Mouse (Mus musculus): ENCODE measurements at regions not wholly inside any gene's neighbourhood (a gene's known extent, or its start where the extent isn't known, plus 50 kb on each side); places are given as distances from the start of the nearest gene placed in this dataset.
"Not testable (repeated sequence)": the region's sequence is repeated elsewhere in the genome, so short reads cannot be mapped to it uniquely, and the experiment has no call there.

DNA sequence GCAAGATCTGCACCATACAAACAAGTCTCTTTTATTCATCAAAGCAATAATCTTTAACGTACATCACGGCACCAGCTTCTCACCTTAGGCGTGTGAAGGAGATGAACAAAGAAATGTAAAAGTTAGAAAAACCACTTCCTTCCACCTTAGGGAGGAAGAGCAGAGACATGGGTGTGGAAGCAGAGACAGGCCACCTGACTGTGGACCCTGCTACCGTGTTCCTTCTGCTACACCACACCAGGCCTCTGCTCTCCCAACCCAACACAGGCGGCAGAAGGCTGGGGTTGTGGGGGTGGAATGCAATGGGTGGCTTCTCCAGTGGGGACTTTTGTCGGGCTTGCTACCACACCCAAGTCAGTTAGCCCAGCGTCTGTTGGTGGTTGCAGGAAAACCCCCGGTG is 540.2 kb upstream of the Gm10131 start:
- DNase-seq (ENCODE audit: low spot score in 2 of 2) = no peak

DNA sequence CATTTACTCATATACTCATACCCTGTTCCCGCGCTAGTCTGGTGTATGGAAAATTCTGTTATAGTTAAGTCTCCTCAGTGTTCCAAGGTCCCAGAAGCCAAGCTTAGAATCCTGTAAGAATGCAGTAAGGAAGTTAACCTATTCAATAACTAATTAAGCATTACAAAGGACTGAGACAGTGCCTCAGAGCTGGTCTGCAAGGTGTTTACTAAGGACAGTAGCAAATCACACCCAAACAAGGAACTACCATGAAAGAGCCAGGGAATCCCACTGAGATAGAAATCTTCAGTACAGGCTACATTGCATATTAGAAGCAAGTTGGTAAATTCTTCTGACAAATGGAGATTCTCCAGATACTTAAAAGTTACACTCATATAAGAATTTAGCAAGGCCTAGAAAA is 516.7 kb upstream of the Gm10131 start:
- not testable (repeated sequence) for DNase-seq (ENCODE audit: low spot score in 2 of 2)

DNA sequence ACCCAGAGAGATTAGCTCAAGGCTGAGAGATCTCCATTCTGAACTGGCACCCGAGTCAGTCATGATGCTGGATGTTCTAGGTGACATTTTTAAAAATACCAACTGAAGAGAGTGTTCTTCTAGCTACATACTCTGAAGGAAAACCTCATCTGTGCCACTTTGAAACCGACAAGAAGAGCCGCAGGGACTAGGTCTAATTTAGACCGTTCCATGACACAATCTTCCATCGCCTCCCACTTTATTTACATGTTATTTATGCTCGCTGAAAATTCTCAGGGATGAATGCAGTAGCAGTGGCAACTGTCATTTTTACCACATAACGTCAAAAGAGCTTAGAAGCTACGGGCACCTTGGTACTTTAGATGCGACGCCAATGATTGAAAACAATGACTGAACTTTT is 514.1 kb upstream of the Gm10131 start:
- DNase-seq (ENCODE audit: low spot score in 2 of 2) = no peak

DNA sequence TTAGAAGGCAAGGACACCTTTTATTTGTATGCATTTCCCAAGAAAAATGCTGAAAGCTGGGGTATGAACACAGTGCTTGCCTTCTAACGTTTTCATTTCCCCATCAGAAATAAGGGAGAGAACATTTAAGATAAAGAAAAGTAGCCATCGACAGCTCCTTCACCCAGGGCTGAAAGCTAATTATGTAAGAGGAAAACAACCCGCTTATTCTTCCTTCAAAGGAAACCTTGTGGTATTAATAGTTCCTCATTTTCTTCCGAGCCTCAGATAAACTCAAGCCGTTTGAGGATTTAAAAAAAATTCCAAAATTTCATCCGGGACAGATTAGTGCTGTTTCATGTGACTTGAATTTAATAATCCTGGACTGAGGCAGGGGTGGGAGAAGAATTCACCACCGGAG is 512.2 kb upstream of the Gm10131 start:
- DNase-seq (ENCODE audit: low spot score in 2 of 2) = no peak

DNA sequence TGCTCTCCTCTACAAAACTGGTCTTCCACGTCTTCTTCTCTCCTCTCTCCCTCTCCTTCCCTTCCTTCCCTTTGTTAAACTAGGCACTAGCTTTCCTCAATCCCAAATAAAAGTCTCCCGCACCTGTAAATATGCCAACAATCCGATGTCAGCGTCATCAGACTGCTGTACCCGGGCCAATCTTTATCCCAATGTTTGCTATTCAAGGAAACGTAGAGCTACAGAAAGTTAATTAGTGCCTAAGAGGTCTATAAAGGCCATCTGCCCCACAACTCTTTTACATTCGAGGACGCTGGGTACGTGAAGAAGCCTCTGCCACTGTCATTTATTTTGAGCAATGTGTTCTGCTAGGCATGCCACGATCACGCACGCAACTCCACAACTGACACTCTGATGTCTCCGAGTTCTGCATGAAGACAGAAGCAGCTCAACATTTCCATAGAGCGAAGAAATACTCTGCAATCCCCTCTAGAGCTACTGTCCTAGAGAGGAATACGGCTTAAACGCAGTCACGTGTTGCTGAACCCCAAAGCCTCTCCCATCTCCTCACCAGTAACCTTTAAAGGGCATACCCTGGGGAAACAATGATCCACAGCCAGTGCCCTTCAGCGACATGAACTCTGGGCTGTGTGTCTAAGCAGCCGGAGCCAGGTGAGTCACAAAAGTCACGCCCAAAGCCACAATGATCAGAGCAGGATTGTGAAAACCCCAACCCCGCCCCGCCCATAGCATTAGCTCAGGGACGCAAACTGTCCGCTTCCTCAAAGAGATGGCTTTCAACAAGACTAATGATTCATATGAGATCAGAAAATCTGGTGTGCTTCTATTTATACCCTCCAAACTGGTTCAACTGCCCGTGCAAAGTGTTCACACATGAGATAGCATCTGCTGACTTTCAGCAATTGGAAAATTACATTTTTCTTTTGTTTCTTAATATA is 510.9 kb upstream of the Gm10131 start:
- no peak for DNase-seq (ENCODE audit: low spot score in 2 of 2)

DNA sequence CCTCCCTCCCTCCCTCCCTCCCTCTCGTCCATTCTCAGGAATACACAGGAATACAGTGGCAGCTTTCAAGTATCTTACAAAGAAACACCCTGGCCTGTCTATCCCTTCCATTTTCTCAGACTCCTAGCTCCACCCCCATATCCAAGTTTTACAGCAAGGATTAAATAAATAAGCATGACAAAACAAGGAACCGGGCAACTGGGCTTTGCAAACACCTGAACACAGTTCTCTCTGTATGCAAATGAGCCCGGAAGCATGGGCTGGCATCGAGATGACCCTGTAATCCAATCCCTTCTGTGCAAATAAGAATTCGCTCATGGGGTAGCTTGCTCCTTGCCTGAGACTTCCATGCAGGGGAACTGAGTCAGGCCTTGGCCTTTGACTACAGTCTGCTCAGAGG is 506.5 kb upstream of the Gm10131 start:
- DNase-seq (ENCODE audit: low spot score in 2 of 2) = no peak

DNA sequence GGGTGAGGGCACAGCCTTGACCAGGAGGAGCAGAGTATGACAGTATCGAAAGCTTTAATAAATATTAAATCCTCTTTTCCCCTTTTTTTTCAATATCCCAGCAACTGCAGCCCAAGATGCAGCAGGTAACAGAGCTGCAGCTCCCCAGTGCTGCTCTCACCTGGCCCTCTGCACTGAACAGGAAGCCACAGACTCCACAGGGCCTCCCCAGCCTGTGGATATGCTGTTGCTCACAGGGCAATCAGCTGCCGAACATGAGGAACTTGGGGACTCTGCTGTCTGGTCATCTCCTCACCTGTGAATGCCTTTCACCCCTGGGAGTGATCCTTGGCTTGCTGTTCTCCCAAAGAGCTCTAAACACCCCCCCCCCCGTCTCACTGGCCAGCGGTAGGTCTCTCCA is 503.4 kb upstream of the Gm10131 start:
- DNase-seq (ENCODE audit: low spot score in 2 of 2) = no peak

DNA sequence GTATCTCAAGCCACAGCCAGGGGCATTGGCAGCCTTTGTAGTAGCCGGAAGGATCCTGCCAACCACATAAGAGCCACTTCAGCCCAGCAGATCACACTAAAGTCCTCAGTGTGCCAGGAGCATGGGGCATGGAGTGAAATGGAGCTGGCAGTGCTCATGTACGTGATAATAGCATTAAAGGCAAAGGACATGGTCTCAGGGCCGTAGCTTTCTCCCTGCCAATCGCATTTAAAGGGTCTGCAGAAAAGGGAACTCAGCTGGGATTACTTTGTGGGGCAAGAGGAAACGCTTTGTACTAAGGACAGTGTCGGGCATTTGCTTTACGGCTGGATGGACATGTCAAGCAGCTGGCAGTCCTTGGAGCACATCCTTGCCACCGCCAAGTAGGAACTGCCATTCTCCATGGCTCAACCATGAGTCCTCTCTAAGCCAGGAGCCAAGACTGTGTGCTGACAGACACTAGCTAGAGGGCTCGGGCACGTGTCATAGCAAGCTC is 502.5 kb upstream of the Gm10131 start:
- DNase-seq (ENCODE audit: low spot score in 2 of 2) = peak; percentile 74 to 77

DNA sequence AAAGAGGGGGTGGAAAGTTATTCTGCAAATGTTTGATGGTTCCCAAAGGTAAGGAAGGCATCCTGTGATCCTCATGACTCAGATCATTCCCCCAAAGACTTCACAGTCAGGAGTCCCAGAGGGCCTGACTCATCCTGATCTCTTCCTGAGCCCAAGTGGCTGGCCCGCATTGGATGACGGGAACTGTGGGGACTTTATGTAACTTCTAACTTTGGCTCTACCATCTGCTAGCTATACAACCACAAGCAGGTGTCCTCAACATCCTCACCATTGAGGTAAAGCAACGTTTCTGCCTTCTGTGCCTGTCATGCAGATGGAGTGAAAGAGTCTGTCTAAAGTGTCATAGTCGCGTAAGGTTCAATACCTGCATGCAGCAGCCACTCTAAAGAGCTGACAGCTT is 501.6 kb upstream of the Gm10131 start:
- DNase-seq (ENCODE audit: low spot score in 2 of 2) = no peak

DNA sequence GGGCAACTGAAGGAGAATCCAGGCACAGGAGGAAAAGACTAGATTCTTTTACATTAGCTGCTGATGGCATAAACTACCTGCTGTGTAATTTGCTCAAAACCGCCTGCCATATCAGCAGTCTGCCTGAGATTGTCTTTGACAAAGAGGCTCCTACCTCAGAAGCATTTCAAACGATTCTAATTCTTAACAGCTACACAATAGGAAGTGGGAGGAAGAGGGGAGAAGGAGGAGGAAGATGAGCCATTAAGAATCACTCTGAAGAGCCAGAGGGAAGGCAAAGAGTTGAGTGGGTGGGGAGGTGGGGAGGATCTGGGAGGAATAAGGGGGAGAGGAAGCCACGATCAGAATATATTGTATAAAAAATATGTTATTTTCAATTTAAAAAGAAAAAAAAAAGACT is 500.9 kb upstream of the Gm10131 start:
- DNase-seq (ENCODE audit: low spot score in 2 of 2) = no peak

DNA sequence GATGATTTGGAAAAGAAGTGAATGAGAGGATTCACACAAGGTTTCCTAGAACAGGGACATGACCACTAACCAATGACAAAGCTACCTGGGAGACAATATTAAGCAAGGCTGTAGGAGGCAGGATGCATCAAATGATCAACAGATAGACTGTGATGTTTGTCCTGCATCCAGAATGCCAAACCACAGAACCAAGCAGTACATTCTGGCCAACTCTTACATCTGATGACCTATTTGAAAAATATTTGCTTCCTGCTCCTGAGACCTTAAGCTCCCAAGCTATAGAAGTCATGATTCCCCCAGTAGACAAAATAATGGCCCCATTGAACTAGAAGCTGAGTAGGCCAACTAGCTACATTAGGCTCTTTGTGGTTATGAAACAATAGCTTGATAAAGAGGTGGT is 498.6 kb upstream of the Gm10131 start:
- DNase-seq (ENCODE audit: low spot score in 2 of 2) = no peak

DNA sequence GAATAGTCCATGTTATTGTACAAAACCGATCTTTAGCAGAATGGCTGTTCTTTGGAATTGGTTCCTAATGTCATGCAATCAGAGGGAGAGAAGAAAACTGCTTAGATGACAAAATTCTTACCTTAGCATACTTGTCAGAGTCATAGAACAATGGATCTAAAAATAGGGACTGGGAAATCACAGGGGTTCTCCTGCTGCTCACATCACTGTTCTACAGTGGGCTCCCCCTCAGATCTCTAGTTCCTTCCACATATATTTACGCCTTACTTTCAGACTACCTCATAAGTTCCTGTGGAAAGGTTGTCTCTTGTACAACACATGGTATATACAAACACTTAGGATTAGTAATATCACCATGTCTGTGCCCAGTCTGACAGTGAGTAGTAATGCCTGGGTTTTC is 495.9 kb upstream of the Gm10131 start:
- DNase-seq (ENCODE audit: low spot score in 2 of 2) = no peak

DNA sequence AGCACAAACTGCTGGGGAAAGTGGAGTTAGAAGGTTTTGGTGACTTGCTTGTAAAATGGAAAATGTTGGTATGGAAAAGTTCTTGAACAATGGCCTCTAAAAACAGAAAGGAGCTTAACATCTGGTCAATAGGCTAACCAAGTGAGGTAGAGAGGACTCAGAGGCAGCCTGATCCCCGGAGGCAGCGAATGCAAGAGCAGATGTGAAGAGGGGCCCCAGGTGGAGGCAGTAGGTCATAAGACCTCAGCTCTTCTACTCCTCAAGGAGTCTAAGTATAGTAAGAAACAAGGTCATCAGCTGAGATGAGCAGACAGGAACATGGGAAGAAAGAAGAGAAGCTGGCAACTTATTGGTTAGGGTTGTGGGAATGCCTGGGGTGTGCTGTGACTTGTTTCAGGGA is 493.5 kb upstream of the Gm10131 start:
- DNase-seq (ENCODE audit: low spot score in 2 of 2) = no peak

DNA sequence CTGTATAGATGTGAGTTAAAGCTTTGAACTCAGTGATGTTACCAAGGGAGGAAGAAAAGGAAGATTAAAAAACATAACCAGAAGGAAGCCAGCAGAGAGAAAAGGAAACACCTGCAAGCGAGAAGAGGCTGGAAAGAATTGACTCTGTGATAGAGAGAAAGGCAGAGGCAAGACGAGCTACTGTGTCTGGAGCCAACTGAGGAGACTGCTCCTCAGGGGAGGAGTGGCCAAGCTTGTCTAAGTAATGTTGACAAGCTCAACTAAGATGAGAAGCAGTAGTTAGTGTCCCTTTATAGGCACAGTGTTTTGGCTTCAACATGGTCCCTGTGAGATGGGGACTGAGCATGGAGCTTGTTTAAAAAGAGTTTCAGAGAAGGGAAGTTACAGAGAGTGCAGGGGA is 493.0 kb upstream of the Gm10131 start:
- DNase-seq (ENCODE audit: low spot score in 2 of 2) = no peak

DNA sequence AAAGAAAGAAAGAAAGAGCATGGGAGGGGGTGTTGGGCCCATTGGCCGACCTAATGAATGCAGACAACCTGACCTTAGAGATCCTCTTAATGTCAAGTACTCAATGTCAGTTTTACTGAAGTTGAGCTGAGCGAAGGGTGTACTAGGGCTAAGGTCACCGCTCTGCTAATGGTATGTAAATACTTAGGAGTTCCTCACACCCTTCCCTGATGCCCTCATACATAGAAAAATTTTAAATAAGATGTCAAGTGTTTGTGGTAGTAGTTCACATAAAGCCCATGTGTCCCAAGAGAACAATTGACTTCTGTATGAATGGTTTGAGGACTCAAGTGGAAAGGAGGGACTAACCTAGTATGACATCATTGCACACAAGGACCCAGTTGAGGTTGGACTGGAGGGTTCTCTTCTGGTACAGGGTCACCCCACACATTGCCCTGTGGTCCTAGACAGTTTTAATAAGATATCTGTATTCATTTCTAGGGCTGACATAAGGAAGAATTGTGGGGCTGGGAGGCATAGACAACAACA is 490.0 kb upstream of the Gm10131 start:
- DNase-seq (ENCODE audit: low spot score in 2 of 2) = no peak

DNA sequence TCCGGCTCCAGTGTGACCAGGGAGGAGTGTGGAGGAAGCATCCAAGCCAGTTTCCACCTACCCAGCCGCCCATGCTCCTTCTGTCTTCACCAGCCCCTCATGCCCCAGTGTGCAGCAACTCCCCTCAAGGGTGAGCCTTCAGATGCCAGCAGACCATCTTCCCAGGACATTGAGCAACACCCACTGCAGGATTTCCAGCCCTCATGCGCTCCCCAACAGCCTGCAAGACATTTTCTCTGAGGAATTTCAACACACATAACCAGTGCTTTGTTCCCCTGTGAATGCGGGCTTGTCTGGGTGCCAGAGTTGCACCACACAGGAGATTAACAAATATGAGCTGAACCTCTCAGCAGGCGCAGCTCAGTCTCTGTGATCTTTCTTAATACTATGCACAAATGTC is 489.3 kb upstream of the Gm10131 start:
- peak; percentile 8 to 10 for DNase-seq (ENCODE audit: low spot score in 2 of 2)

DNA sequence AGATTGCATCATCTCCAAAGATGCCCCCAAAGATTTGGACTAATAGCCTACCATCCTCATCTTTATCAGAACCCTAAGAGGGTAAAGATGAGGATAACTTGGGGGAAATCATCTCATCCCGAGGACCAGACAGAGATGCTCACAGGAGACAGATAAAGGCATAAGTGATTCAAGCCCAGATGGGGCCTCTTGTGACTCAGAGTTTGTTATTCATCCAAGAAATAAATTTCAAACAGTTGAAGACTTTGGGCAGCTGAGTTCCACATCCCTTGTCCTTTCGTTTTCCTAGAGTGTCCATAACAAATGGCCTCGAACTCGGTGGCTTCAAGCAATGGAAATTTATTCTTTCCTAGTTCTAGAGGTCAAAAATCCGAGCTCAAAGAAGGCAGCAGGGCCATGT is 485.1 kb upstream of the Gm10131 start:
- DNase-seq (ENCODE audit: low spot score in 2 of 2) = no peak

DNA sequence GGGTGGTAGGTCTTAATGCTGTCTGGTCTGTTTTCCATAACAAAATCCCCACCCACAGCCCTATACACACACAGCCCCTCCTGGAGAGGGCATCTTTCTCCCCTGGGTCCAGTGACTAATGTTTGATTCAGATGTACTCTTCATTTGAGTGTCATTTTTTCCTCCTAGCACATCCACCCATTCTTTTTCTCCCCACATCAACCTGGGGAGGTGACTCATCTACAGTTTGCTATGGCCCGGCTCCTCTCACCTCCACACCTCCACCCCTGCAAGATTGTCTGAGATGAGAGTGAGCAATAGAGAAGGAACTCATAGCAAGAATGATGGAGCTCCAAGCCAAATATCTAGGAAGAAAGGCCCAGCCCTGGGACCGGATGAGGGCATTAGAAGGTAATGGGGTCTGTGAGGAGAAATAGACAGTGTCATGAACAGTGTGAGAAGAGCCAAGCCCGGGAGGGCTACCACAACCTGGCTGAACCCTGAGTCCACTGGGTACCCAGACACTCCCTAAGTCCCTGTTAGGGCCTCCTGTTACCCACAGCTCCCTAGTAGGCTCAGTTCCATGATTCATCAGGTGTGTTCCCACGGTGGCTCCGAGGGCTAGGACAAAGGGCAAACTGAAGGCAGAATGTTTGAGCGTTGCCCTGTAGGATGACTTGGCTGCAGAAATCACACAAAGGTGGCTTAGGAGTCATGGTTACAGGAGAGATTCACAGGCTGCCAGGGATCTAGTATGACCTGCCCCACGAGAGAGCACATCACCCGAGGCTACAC is 479.6 kb upstream of the Gm10131 start:
- DNase-seq (ENCODE audit: low spot score in 2 of 2) = no peak

DNA sequence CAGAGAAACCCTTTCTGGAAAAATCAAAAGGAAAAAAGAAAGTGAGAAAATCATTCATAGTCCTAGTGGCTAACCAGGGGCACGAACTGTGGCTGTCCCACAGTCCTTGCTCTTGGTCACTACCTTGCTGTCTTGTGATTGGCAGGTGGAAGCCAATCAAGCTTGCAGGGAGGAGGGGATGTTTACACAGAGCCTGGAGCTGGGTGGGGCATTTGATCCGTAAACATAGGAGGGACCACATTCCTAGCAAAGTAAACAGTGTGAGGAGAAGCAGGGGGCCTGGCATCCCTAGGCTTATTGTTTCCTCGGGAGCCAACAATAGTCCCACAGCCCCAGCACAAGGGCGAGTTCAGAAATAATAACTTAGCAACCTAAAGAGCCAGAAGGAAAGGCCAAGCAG is 466.5 kb upstream of the Gm10131 start:
- DNase-seq (ENCODE audit: low spot score in 2 of 2) = no peak

DNA sequence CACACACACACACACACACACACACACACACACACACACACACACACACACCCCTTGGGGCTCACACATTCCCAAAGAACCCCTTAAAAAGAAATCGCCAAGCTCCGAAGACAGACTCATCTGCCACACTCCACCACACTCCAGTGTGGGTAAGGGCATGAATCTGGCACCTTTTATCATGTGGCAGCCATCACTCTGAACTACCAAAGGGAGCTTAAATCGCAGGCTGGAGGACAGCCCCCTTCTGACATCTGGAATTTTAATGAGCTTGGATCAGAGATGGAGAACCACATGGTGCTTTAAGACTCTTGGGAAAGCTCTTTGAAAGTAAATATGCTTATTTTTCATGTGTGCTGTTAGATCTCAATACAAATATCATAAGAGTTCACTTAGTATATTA is 462.5 kb upstream of the Gm10131 start:
- DNase-seq (ENCODE audit: low spot score in 2 of 2) = no peak

DNA sequence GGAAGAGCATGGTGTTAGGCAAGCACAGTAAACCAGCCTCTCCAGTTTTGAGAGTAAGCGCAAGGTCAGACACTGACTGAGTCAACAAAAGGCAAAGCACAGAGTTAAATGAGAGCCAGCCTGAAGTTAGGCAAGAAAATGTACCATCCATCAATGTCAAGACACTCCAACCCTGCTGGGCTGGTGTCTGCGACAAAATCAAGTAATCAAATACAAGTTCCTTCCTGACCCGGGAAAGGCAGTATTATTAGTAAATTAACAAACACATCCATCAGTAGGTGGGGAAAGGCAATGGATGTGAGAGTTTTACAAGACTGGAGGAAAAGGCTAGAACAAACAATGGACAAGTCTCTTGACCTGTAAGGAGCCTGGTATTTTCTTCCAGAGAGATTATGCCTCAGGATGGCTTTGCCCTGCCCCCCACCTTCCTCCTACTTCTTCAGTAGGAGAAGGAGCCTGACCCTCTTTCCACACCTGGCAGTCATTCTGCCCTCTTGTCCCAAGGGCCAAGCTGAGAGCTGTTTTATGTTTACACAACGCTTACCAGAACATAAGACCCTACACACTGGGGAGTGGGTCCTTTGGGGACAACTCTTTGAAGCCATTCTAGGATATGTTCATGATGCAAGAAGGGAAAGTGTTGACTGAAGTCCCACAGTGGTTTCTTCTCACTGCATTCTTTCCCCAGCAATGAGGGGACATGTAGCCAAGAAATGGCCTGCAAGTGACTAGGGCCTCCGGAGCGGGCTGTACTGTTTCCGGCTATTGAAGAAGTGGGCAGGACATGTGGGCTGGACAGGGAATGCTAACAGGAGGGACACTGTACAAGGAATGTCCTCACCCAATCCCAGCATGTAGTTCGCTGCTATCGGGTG is 461.7 kb upstream of the Gm10131 start:
- DNase-seq (ENCODE audit: low spot score in 2 of 2) = no peak

DNA sequence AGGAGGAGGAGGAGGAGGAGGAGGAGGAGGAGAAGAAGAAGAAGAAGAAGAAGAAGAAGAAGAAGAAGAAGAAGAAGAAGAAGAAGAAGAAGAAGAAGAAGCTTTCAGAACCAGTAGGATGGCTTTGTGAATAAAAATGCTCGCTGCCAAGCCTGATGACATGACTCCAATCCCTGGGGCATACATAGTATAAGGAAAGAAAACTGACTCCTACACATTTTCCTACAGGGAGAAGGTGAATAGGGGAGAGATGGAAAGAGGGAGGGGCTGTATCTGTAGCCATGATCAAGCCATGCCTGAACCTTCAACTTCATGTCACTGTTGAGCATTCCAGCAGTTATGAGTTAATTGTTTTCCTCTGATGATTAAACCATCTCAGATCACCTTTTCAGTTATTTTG is 460.2 kb upstream of the Gm10131 start:
- DNase-seq (ENCODE audit: low spot score in 2 of 2) = no peak

Measured in heart, adult 9 months (tissue).